Mouse (Mus musculus) inflammation-experienced regulatory T-cells, adult 6 months (primary cell): ENCODE results near the gene Mrc2. TPM values are rescaled to one million over a fixed set of nuclear protein-coding genes. Genes with fewer than 3 reads are reported as not detected.

Experiments
- ATAC-seq: one replicate; pipeline ENCODE4 v1.8.0; 2017
- polyA plus RNA-seq, 3 experiments: library from polyadenylated mRNA; unstranded; fragments of 100-300 nt; shearing (Covaris generic); gene quantifications; one replicate each; pipeline ENCODE4 v1.2.1; 2017

The Mrc2 gene
- polyA plus RNA-seq, result not detected

DNA sequence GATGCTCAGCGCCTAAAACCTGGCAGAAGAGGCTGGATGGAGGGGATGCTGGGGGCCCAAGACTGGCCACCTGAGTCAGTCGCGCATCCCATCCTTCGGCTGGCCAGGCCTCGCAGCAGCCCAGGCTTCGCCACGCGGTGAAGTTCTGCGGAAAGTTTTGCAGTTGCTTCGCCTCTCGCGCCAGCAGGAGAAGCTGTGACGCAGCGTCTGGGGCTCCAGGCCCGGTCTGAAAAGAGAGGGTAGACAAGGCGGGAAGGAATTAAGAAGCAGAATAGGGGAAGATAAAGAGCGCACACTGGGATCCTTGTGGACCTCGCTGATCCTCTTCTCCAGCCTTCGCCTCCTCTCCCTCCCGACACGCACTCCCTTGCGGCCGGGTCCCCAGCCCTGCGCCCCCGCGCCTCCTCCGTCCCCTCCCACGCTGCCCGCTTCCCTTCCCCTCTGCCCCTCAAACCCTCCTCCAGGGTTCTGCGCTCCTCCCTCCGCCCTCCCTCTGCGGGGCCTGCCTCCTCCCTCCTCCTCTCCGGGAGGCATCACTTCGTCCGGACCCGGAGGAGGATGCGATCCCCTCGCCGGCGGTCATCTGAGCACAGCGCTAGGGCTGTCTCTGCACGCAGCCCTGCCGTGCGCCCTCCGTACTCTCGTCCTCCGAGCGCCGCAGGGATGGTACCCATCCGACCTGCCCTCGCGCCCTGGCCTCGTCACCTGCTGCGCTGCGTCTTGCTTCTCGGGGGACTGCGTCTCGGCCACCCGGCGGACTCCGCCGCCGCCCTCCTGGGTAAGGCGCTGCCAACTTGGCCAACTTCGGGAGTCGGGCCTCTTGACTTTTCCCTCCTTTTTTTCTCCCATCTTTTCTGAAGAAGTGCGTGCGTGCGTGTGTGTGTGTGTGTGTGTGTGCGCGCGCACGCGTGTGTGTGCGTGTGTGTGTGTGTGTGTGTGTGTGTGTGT, at the start of gene Mrc2:
TSS of gene Mrc2 (plus strand) at position 520 of the 948 bp plus-strand sequence.
- no peak for ATAC-seq

- no peak for ATAC-seq
These were observed 46.1 kb upstream of the Mrc2 start for GRCm38 (mm10) chr11:105246369-105246768.

GRCm38 (mm10) chr11:105246785-105247184, 45.7 kb upstream of the Mrc2 start:
- no peak for ATAC-seq

DNA sequence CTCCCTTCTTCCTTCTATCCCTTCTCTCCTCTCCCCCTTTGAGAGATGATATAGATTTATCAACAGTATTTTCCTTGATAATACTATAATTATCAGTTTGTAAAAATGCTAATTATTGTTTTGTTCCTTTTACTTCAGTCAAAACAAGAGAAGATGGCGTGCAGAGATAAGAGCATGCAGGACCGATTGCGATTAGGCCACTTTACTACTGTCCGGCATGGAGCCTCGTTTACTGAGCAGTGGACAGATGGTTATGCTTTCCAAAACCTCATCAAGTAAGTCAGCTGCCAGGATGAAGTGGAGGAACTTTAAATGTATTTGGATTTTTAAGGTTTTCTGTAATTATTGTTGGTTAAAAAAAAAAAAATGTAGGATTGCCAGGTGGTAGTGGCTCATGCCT, 45.1 kb upstream of the Mrc2 start:
- ATAC-seq, result no peak

DNA sequence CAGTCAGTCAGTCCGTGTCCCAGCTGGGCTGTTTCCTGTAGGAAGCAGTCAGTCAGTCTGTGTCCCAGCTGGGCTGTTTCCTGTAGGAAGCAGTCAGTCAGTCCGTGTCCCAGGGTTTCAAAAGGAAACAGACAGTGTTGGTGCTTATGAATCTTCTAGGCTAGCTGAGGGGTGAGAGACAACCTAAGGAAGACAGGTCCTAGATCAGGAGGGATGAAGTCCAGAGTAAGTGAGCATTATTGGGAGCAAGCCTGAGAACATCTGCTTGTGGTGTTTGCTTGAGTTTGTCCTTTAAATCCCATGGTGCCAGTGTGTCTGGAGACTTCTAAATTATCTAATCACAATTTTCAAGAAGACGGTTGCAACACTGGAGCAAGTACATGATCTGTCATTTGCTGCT, 32.7 kb upstream of the Mrc2 start:
- ATAC-seq, result no peak

GRCm38 (mm10) chr11:105261116-105261515, 31.3 kb upstream of the Mrc2 start:
- ATAC-seq, result no peak

- no peak for ATAC-seq
These were observed 30.7 kb upstream of the Mrc2 start for GRCm38 (mm10) chr11:105261601-105262351.

DNA sequence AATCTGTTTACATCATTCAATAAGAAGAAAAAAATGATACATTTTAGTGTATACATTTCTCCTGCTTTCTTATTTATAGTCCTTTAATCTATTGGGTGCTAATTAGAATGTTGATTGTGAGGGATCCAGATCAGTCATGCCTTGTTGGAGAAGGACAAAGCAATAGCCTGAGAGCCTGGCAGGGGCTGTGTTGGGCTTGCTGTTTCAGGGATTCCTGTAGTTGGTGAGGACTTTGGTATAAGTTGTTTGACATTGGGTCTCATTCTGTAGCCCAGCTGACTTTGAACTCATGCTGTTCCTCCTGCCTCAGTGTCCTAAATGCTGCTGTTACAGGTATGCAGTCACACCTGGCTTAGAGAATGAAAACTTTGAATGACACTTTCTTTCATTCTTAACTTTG, 27.9 kb upstream of the Mrc2 start:
- no peak for ATAC-seq

GRCm38 (mm10) chr11:105264988-105265387, 27.5 kb upstream of the Mrc2 start:
- ATAC-seq, result no peak

GRCm38 (mm10) chr11:105270155-105270554, 22.3 kb upstream of the Mrc2 start:
- ATAC-seq, result no peak

GRCm38 (mm10) chr11:105280456-105280855, 12.0 kb upstream of the Mrc2 start:
- ATAC-seq, result no peak

DNA sequence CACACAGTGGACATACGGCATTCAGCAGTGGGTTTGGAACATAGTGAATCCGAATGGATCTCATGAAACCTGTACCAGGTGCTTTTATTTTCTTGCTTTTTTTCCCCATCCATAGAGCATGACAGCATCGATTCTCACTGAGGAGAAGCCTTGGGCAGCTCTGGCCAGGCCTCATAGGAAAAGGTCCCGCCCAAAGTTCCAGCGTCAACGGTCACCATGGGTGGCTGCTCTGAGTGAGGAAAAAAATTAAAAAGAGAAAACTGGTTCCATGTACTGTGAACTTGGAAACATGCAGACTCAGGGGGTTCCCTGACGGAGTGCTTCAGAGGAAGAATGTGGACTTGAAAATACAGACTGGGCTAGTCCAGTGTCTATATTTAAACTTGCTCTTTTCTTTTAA, 11.2 kb upstream of the Mrc2 start:
- no peak for ATAC-seq

DNA sequence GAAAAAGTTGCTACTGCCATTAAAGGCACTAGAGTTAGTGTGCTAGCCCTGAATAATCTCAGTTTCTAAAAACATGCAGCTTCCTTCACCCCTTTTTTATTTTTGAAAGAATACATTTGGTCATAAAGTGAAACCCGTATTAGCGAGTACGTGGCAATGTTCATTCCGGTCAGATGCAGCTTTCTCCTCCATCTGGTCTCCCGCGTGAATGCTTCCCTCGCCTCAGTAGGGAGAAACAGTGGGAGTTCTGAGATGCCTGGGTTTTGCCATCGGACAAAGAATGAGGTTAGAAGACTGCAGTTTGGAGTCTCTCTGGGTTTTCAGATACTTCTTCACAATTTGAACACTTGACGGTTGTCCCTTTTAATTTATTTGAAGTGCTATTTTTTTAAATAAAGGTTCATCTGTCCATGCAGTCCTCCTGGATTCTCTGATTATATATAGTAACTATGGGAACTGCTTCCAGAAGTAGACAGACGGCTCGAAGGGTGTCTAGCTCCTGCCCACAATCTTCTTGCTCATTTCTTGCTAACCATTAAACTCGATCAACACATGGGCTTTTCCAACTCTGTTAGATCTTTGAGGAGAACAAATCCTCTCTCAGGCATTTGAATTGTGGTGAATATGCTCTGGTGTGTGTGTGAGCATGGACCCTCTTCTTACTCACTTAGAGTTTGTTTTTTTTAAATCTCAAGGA, 10.5 kb upstream of the Mrc2 start:
- ATAC-seq, result no peak

GRCm38 (mm10) chr11:105282460-105282859, 10.0 kb upstream of the Mrc2 start:
- ATAC-seq, result no peak

DNA sequence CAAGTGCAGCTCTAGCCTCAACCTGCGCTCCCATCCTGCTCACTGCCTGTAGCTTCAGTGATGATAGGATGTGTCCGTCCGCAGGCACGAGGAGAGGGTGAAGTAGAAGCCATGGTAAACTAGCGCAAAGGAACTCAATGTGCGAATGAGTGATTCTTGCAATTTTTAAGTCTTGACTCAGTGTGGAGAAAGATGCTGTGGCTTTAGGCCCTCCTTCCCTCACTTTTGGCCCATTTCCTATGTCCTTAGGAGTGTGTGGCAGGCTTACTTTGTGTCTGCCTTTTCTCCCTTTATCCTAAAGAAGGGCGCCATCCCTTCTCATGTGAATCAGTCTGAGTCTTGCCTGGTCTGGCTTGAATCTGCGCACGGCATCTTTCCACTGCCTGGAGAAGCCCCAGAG, 9.4 kb upstream of the Mrc2 start:
- ATAC-seq, result no peak

GRCm38 (mm10) chr11:105285720-105286119, 6.7 kb upstream of the Mrc2 start:
- ATAC-seq, result no peak

- no peak for ATAC-seq
These were observed 3.0 kb upstream of the Mrc2 start for GRCm38 (mm10) chr11:105289403-105289802.

DNA sequence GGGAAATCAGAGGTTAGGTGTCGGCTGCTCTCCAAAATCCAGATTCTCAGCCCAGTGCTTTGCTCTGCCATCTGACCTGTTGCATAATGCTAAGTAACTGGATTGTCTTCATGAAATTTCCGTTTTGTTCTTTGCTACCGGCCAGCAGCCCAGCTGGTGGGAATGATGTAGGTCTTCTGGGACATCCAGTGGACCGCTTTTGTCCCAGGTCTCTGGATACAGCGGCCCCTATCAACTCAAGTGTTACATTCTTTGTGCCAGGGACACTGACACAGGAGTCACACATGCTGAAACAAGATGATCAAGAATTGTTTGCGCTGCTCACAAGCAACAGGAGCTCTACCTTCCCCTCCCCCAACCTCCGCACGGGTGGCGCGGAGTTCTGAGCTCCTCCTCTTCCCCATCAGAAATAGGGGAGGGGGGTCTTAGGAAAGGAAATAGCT, 741 bp upstream of the Mrc2 start:
- ATAC-seq, result no peak

GRCm38 (mm10) chr11:105293101-105293581, 698 bp downstream of the Mrc2 start:
- no peak for ATAC-seq

GRCm38 (mm10) chr11:105293901-105294494, 1.6 kb downstream of the Mrc2 start:
- no peak for ATAC-seq

GRCm38 (mm10) chr11:105296084-105296483, 3.6 kb downstream of the Mrc2 start:
- ATAC-seq, result no peak

DNA sequence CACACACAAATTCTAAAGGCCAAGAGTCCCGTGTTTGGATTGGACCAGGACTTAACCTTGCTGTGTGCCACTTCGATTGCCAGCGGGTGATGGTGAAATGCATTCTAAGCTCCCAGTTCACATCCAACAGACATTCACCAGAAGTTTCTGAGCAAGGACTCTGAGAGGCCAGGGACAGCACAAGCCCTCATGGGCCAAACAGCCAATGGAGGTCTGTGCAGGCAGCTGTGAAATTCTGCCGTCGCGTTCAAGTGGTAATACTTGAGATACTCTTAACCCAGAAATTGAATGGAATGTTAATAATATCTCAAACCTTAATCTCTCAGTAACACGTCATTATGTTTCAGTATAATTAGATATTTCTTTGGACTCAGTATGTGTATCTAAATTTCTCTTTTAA, 17.8 kb downstream of the Mrc2 start:
- no peak for ATAC-seq
